Mouse (Mus musculus): ENCODE results near the gene Nol10. TPM values are rescaled to one million over a fixed set of nuclear protein-coding genes. Genes with fewer than 3 reads are reported as not detected.

Nol10 gene
- polyA plus RNA-seq, 1 experiment from 2014 or later: 26.5 TPM

DNA sequence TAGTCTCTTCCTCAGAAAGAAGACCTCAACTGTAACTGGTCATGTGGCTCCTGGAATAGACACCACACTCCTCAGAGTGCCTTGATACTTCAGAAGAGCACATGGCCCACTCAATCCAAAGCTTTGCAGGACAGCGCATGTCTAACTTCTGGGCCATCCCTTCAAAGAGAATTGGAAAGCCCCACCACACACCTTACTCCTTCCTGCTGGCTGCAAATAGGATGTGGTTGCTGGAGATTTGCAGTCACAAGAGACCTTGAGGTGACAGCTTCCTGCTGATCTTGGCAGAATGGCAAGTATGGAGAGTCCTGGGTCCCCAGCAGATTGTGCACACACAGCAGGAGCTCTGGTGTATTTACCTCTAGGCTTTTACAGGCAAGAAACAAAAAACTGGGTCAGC, 123.1 kb downstream of the Nol10 start:
- 62% methylated on average over 1 of the region's 1 CpGs for WGBS (ENCODE audit: insufficient replicate concordance)
- Histone ChIP-seq H3K27me3 (replicated peaks) (peaks cover 21% of the 10 kb centered on the region), H3K36me3 (no peaks in the 10 kb centered on the region), H3K4me1 (peaks cover 12% of the 10 kb centered on the region; the same call in 1 of the 2 replicates), H3K4me2 (no peak overlapping the region), H3K9ac (no peak overlapping the region), H3K4me3 (no peak overlapping the region), H3K27ac (no peak overlapping the region), H3K9me3 (replicated peaks) (no peaks in the 10 kb centered on the region)
- ATAC-seq: no peak

DNA sequence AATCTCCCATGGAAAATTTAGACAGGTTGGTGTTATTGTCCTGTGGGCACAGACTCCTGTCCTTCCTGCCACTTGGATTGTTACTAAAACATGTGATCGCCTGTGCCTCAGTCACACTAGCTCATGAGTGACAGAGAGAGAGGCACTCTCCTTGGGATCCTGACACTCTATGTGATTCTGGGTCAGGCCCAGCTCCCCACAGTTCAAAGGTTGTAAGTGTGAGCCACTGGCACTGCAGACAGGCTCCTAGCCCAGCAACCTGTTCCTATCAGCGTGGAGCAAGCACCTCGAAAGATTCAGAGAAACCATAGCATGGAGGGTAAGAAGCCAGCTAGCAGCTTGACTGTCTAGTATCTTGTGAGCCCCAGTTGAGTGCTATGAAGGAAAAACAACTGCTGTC, 124.9 kb downstream of the Nol10 start:
- no peak overlapping the region for H3K9ac ChIP-seq
- no peak overlapping the region for H3K4me2 ChIP-seq
- H3K4me1 ChIP-seq: peaks cover 12% of the 10 kb centered on the region; the same call in 1 of the 2 replicates
- ATAC-seq: no peak
- no peak overlapping the region for H3K27ac ChIP-seq
- no peak overlapping the region for H3K4me3 ChIP-seq
- 85% methylated on average over 3 of the region's 3 CpGs for WGBS (ENCODE audit: insufficient replicate concordance)
- H3K9me3 ChIP-seq (replicated peaks): no peaks in the 10 kb centered on the region
- H3K36me3 ChIP-seq: no peaks in the 10 kb centered on the region
- peaks cover 13% of the 10 kb centered on the region for H3K27me3 ChIP-seq (replicated peaks)

DNA sequence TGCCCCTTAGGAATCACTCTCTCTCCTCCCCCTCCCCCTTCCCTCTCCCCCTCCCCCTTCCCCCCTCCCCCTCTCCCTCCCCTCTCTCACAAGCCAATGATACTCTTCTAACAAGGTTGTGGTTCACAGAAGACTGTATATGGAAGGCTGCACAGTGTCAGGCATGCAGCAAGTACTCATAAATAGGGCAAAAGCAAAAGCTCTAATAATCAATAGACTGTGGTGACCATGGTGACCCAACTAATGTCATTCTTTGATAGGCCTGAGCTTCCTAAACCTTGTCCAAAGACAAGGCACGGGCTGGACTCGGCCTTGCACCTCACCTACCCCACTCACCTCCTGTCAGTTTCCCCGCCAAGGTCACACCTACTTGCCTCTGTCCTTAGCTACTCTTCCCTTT, 125.6 kb downstream of the Nol10 start:
- WGBS (ENCODE audit: insufficient replicate concordance): 58% methylated on average over 3 of the region's 3 CpGs
- Histone ChIP-seq H3K4me1 (peaks cover 12% of the 10 kb centered on the region; the same call in 1 of the 2 replicates), H3K27ac (no peak overlapping the region), H3K9me3 (replicated peaks) (no peaks in the 10 kb centered on the region), H3K4me3 (no peak overlapping the region), H3K36me3 (no peaks in the 10 kb centered on the region), H3K4me2 (no peak overlapping the region), H3K27me3 (replicated peaks) (peaks cover 13% of the 10 kb centered on the region), H3K9ac (no peak overlapping the region)
- no peak for ATAC-seq

DNA sequence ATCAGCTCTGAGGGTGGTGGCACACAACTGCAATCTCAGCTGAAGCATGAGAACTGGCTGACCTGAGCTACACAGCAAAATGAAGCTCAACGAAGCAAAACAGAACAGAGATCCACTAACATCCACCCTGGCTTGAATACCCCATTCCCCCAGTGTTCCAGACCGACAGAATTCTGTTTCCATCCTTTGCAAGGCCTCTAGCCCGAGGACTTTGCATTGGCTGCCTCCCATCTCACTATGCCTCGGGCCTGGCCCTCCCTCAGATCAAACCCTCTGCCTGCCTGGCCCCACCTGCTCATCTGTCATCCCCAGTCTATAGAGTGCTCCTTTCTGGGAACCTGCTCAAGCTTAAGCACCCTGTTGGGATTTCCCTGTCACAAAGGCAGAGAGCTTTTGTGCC, 126.4 kb downstream of the Nol10 start:
- H3K9me3 ChIP-seq (replicated peaks): no peaks in the 10 kb centered on the region
- WGBS (ENCODE audit: insufficient replicate concordance): 48% methylated on average over 4 of the region's 4 CpGs
- no peak overlapping the region for H3K27ac ChIP-seq
- no peaks in the 10 kb centered on the region for H3K36me3 ChIP-seq
- peaks cover 13% of the 10 kb centered on the region for H3K27me3 ChIP-seq (replicated peaks)
- no peak overlapping the region for H3K9ac ChIP-seq
- H3K4me3 ChIP-seq: no peak overlapping the region
- no peak for ATAC-seq
- H3K4me2 ChIP-seq: no peak overlapping the region
- peaks cover 6% of the 10 kb centered on the region; the same call in 1 of the 2 replicates for H3K4me1 ChIP-seq

DNA sequence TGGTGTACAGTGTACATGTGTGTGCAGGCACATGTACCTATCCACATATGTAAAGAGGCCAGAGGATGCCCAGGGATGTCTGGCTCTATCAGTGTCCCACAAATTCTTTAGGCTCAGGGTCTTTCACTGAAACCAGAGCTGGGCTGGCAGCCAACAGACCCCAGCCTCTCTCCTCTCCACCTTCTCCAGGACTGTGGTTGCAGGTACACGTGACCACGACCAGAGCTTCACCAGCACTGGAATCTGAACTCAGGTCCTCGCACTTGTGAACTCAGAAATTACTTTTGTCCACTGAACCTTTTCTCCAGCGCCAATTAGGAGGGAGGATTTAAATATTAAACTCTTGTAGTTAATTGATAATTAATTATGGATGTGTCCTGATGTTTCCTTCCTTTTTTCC, 126.9 kb downstream of the Nol10 start:
- Histone ChIP-seq H3K9me3 (replicated peaks) (no peaks in the 10 kb centered on the region), H3K4me3 (no peak overlapping the region), H3K9ac (no peak overlapping the region), H3K27me3 (replicated peaks) (peaks cover 11% of the 10 kb centered on the region), H3K4me1 (peaks cover 1% of the 10 kb centered on the region; the same call in 1 of the 2 replicates), H3K27ac (no peak overlapping the region), H3K36me3 (no peaks in the 10 kb centered on the region), H3K4me2 (no peak overlapping the region)
- no peak for ATAC-seq
- 60% methylated on average over 4 of the region's 4 CpGs for WGBS (ENCODE audit: insufficient replicate concordance)

DNA sequence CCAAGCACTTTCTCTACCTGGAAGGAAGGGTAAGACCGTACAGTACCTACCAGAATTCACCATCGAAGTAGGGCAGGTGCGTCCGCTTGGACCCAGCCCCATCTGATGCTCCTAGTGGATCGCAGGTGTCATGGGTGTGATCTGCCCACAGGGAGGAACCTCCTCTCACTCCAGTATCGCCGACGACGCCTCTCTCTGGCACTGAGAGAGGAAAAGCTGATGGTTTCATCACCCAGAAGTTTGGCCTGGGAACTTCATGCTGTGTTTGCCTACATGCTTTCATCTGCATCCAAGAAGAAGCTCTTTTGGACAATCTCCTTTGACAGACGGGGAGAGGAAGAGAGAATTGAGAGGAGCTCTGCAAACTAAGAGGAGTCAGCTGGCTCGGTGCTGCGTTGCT, 129.9 kb downstream of the Nol10 start:
- H3K9me3 ChIP-seq (replicated peaks): no peaks in the 10 kb centered on the region
- H3K27ac ChIP-seq: no peak overlapping the region
- no peak overlapping the region for H3K9ac ChIP-seq
- H3K4me2 ChIP-seq: no peak overlapping the region
- no peaks in the 10 kb centered on the region for H3K36me3 ChIP-seq
- no peaks in the 10 kb centered on the region for H3K4me1 ChIP-seq
- ATAC-seq: no peak
- no peak overlapping the region for H3K4me3 ChIP-seq
- H3K27me3 ChIP-seq (replicated peaks): peaks cover 8% of the 10 kb centered on the region
- WGBS (ENCODE audit: insufficient replicate concordance): 76% methylated on average over 12 of the region's 12 CpGs

DNA sequence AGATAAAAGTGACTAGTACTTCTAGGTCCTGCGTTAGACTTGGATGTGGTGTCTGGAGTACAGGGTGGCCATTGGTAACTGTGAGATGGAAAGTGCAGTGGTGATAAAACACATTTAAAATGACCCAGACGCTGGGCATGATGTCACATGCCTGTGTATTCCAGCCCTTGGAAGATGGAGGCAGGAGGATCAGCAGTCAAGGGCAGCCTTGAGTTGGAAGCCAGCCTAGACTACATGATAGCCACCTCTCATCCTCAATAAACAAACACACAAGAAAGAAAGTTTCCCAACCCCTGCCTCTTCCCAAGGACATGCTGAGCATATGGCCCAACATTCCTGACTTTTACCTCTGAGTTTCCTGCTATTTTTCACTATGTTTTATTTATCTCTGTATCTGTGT, 130.6 kb downstream of the Nol10 start:
- no peak overlapping the region for H3K4me3 ChIP-seq
- ATAC-seq: no peak
- no peak overlapping the region for H3K9ac ChIP-seq
- H3K4me2 ChIP-seq: no peak overlapping the region
- H3K36me3 ChIP-seq: no peaks in the 10 kb centered on the region
- no peak overlapping the region for H3K27ac ChIP-seq
- H3K27me3 ChIP-seq (replicated peaks): peaks cover 5% of the 10 kb centered on the region; the same call in 1 of the 2 replicates
- WGBS (ENCODE audit: insufficient replicate concordance): 64% methylated on average over 2 of the region's 2 CpGs
- H3K9me3 ChIP-seq (replicated peaks): no peaks in the 10 kb centered on the region
- H3K4me1 ChIP-seq: 0 out of 2 replicates have a peak, but pooled peaks cover under 1% of the 10 kb centered on the region

Small RNA genes lying within 50 kb of the gene (microRNA-seq; reads per million reads assigned to microRNA genes)
- gene Mir3066: 43.6 reads per million, percentile 40 among the genes with 10 or more reads in this experiment

Other genes starting within 250 kb of the Nol10 start
- gene Kcnf1, start 171.6 kb upstream of the Nol10 start, polyA plus RNA-seq (2016; fragmentation: Nextera tagmentation; extraction: Ambion mirVana): 0.41 and 0.49 TPM in 2 replicates
- gene Pdia6, start 81.9 kb upstream of the Nol10 start, polyA plus RNA-seq (2016; fragmentation: Nextera tagmentation; extraction: Ambion mirVana): 309 and 312 TPM in 2 replicates
- 0.12 and 0.16 TPM in 2 replicates for gene Atp6v1c2, start 19.1 kb upstream of the Nol10 start, polyA plus RNA-seq (2016; fragmentation: Nextera tagmentation; extraction: Ambion mirVana)
- gene Odc1, start 196.3 kb downstream of the Nol10 start, polyA plus RNA-seq (2016; fragmentation: Nextera tagmentation; extraction: Ambion mirVana): 587 and 597 TPM in 2 replicates